Mouse (Mus musculus) lung, postnatal 0 days (tissue): Measurements from ENCODE around the gene Sipa1l3.

ENCODE experiments used
- CTCF ChIP-seq: IDR thresholded peaks from 2 replicates; pipeline ENCODE4 v1.5.1; 2016; ENCODE audit warnings: antibody characterized with exemption, mild to moderate bottlenecking
- EP300 ChIP-seq: IDR thresholded peaks from 2 replicates; pipeline ENCODE4 v1.6.1; 2016; ENCODE audit warnings: antibody characterized with exemption, mild to moderate bottlenecking, control low read depth

DNA sequence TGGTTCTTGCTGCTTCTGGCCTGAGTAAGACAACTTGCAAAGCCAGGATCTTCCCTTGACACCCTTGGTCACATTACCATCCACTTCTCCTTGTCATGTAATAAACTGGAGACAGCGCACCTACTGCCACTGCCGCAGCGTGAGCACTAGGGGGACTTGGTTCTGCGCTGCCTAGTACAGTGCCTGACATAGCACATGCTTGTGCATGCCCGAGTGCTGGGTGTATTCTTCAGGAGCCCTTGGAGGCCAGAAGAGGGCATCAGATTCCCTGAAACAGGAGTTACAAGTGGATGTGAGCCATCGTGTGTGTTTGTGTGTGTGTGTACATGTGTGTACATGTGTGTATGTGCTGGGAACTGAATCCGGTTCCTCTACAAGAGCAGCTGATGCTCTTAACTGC is 231.0 kb downstream of the Sipa1l3 start:
- peak; percentile 49 for TF ChIP-seq CTCF
- no peak for TF ChIP-seq EP300
